Mouse (Mus musculus): ENCODE results near the gene 4930435E12Rik. TPM values are rescaled to one million over a fixed set of nuclear protein-coding genes. Genes with fewer than 3 reads are reported as not detected.

4930435E12Rik gene
- polyA plus RNA-seq, 1 experiment from 2014 or later, result not detected

GRCm38 (mm10) chr16:38793120-38793519, 35.4 kb downstream of the 4930435E12Rik start:
- Histone ChIP-seq H3K4me3 (peak overlapping the region; percentile 29), H3K36me3 (no peaks in the 10 kb centered on the region), H3K9ac (peak overlapping the region; percentile 53), H3K9me3 (no peaks in the 10 kb centered on the region), H3K4me2 (peak overlapping the region; percentile 60), H3K27ac (replicated peaks) (peak overlapping the region; percentile 73), H3K4me1 (peaks cover 17% of the 10 kb centered on the region), H3K27me3 (replicated peaks) (no peaks in the 10 kb centered on the region)
- WGBS, result 42% methylated on average over 6 of the region's 6 CpGs
- peak; percentile 63; the same call in 1 of the 2 replicates for ATAC-seq (ENCODE audit: extremely low read depth, insufficient number of reproducible peaks, low FRiP score, low TSS enrichment)

DNA sequence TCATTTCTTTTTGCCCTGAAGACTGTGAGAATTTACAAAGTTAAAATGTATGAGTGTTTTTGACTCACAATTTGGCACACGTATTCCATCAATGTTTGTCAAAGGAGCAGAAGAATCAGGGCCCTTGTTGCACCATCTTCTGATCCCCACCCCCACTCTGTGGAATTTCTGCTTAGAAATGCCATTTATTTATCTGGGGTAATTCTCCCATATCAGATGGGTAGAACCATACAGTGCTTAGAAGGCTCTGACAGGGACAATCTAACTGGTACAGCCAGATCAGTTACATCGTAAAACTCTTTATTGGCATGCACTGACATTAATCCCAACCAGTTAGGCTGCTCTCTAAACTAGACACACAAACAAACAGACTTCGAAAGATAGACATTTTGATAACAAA, 38.6 kb downstream of the 4930435E12Rik start:
- no peak overlapping the region for H3K27ac ChIP-seq (replicated peaks)
- WGBS, result 78% methylated on average over 3 of the region's 3 CpGs
- no peak overlapping the region for H3K4me3 ChIP-seq
- H3K27me3 ChIP-seq (replicated peaks), result no peaks in the 10 kb centered on the region
- H3K4me1 ChIP-seq, result peaks cover 21% of the 10 kb centered on the region
- H3K9me3 ChIP-seq, result no peaks in the 10 kb centered on the region
- no peak overlapping the region for H3K4me2 ChIP-seq
- ATAC-seq (ENCODE audit: extremely low read depth, insufficient number of reproducible peaks, low FRiP score, low TSS enrichment), result no peak
- no peaks in the 10 kb centered on the region for H3K36me3 ChIP-seq
- H3K9ac ChIP-seq, result no peak overlapping the region

DNA sequence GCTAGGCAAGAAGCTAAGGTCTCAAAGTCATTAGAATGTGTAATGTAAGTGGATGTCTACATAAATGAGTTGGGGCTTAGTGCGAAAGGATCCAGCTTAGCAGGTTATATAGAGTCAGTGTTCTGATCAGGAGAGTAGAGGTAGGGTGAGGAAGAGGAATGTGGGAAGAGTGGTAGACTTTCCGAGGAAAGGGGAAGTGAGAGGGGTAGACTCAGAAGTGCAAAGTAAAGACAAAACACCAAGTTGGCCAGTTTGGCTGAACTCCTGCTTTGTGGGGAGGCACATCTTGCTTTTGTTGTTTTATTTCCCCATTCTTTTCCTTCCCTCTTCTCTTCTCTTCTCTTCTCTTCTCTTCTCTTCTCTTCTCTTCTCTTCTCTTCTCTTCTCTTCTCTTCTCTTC, 39.5 kb downstream of the 4930435E12Rik start:
- H3K36me3 ChIP-seq, result no peaks in the 10 kb centered on the region
- H3K27me3 ChIP-seq (replicated peaks), result no peaks in the 10 kb centered on the region
- H3K4me1 ChIP-seq, result peaks cover 21% of the 10 kb centered on the region
- H3K9me3 ChIP-seq, result no peaks in the 10 kb centered on the region
- 75% methylated on average over 2 of the region's 2 CpGs for WGBS
- no peak overlapping the region for H3K9ac ChIP-seq
- ATAC-seq (ENCODE audit: extremely low read depth, insufficient number of reproducible peaks, low FRiP score, low TSS enrichment), result no peak
- no peak overlapping the region for H3K4me3 ChIP-seq
- no peak overlapping the region for H3K4me2 ChIP-seq
- H3K27ac ChIP-seq (replicated peaks), result no peak overlapping the region

GRCm38 (mm10) chr16:38785301-38785700, 43.2 kb downstream of the 4930435E12Rik start:
- H3K9me3 ChIP-seq, result no peaks in the 10 kb centered on the region
- H3K4me1 ChIP-seq, result peaks cover 5% of the 10 kb centered on the region
- no peak overlapping the region for H3K4me2 ChIP-seq
- H3K27me3 ChIP-seq (replicated peaks), result no peaks in the 10 kb centered on the region
- WGBS, result 55% methylated on average over 7 of the region's 7 CpGs
- H3K36me3 ChIP-seq, result no peaks in the 10 kb centered on the region
- no peak overlapping the region for H3K4me3 ChIP-seq
- H3K9ac ChIP-seq, result peak overlapping the region; percentile 50; the same call in 1 of the 2 replicates
- ATAC-seq (ENCODE audit: extremely low read depth, insufficient number of reproducible peaks, low FRiP score, low TSS enrichment), result no peak
- no peak overlapping the region for H3K27ac ChIP-seq (replicated peaks)

GRCm38 (mm10) chr16:38782524-38783067, 46.0 kb downstream of the 4930435E12Rik start:
- Histone ChIP-seq H3K9me3 (no peaks in the 10 kb centered on the region), H3K4me2 (no peak overlapping the region), H3K4me1 (peaks cover 5% of the 10 kb centered on the region), H3K4me3 (no peak overlapping the region), H3K36me3 (no peaks in the 10 kb centered on the region), H3K9ac (no peak overlapping the region), H3K27ac (replicated peaks) (no peak overlapping the region), H3K27me3 (replicated peaks) (no peaks in the 10 kb centered on the region)
- 38% methylated on average over 2 of the region's 2 CpGs for WGBS
- ATAC-seq (ENCODE audit: extremely low read depth, insufficient number of reproducible peaks, low FRiP score, low TSS enrichment), result no peak

GRCm38 (mm10) chr16:38781946-38782345, 46.6 kb downstream of the 4930435E12Rik start:
- no peak overlapping the region for H3K27ac ChIP-seq (replicated peaks)
- H3K4me1 ChIP-seq, result peaks cover 5% of the 10 kb centered on the region
- no peaks in the 10 kb centered on the region for H3K36me3 ChIP-seq
- no peak overlapping the region for H3K4me3 ChIP-seq
- H3K9ac ChIP-seq, result no peak overlapping the region
- no peaks in the 10 kb centered on the region for H3K9me3 ChIP-seq
- ATAC-seq (ENCODE audit: extremely low read depth, insufficient number of reproducible peaks, low FRiP score, low TSS enrichment), result no peak
- H3K4me2 ChIP-seq, result no peak overlapping the region
- no peaks in the 10 kb centered on the region for H3K27me3 ChIP-seq (replicated peaks)
- 52% methylated on average over 2 of the region's 2 CpGs for WGBS

- Histone ChIP-seq H3K4me3 (no peak overlapping the region), H3K36me3 (no peaks in the 10 kb centered on the region), H3K27ac (replicated peaks) (no peak overlapping the region), H3K4me2 (no peak overlapping the region), H3K9me3 (no peaks in the 10 kb centered on the region), H3K27me3 (replicated peaks) (no peaks in the 10 kb centered on the region), H3K4me1 (peaks cover 5% of the 10 kb centered on the region), H3K9ac (no peak overlapping the region)
- no peak for ATAC-seq (ENCODE audit: extremely low read depth, insufficient number of reproducible peaks, low FRiP score, low TSS enrichment)
- 87% methylated on average over 7 of the region's 7 CpGs for WGBS
Measured at GRCm38 (mm10) chr16:38780960-38781572, 47.5 kb downstream of the 4930435E12Rik start.

DNA sequence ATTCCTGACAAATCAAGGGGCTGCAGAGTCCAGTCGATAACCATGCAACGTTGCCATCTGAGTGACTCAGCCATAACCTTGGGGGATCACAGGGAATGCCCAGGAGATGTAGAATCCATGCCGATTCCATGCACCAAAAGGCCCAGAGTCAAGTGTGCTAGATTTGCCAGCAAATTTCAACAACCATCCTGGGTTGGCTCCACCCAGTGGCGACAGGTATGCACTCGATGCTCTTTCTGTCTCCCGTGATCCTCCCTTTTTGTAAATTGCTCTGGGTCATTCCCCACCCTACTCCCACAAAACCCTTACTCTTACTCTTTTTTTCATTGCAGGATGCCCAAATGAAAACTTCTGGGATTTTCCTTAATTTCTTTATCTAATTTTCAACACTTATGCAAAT, 52.2 kb downstream of the 4930435E12Rik start:
- Histone ChIP-seq H3K27ac (replicated peaks) (no peak overlapping the region), H3K9me3 (no peaks in the 10 kb centered on the region), H3K27me3 (replicated peaks) (no peaks in the 10 kb centered on the region), H3K36me3 (no peaks in the 10 kb centered on the region), H3K9ac (no peak overlapping the region), H3K4me1 (peaks cover 4% of the 10 kb centered on the region; the same call in 1 of the 2 replicates), H3K4me2 (no peak overlapping the region), H3K4me3 (no peak overlapping the region)
- 49% methylated on average over 6 of the region's 6 CpGs for WGBS
- no peak for ATAC-seq (ENCODE audit: extremely low read depth, insufficient number of reproducible peaks, low FRiP score, low TSS enrichment)

GRCm38 (mm10) chr16:38774964-38775746, 53.4 kb downstream of the 4930435E12Rik start:
- no peak overlapping the region for H3K27ac ChIP-seq (replicated peaks)
- no peak for ATAC-seq (ENCODE audit: extremely low read depth, insufficient number of reproducible peaks, low FRiP score, low TSS enrichment)
- H3K9ac ChIP-seq, result no peak overlapping the region
- H3K4me2 ChIP-seq, result no peak overlapping the region
- no peaks in the 10 kb centered on the region for H3K36me3 ChIP-seq
- H3K4me3 ChIP-seq, result no peak overlapping the region
- no peaks in the 10 kb centered on the region for H3K27me3 ChIP-seq (replicated peaks)
- H3K9me3 ChIP-seq, result no peaks in the 10 kb centered on the region
- peaks cover 4% of the 10 kb centered on the region; the same call in 1 of the 2 replicates for H3K4me1 ChIP-seq
- 55% methylated on average over 7 of the region's 7 CpGs for WGBS

- no peak overlapping the region for H3K9ac ChIP-seq
- H3K4me3 ChIP-seq, result no peak overlapping the region
- 74% methylated on average over 12 of the region's 12 CpGs for WGBS
- H3K9me3 ChIP-seq, result no peaks in the 10 kb centered on the region
- H3K4me1 ChIP-seq, result peaks cover 4% of the 10 kb centered on the region; the same call in 1 of the 2 replicates
- H3K27ac ChIP-seq (replicated peaks), result no peak overlapping the region
- H3K36me3 ChIP-seq, result peaks cover 15% of the 10 kb centered on the region
- no peaks in the 10 kb centered on the region for H3K27me3 ChIP-seq (replicated peaks)
- no peak overlapping the region for H3K4me2 ChIP-seq
- no peak for ATAC-seq (ENCODE audit: extremely low read depth, insufficient number of reproducible peaks, low FRiP score, low TSS enrichment)
Measured at GRCm38 (mm10) chr16:38772906-38773496, 55.5 kb downstream of the 4930435E12Rik start.

- WGBS, result 91% methylated on average over 6 of the region's 6 CpGs
- Histone ChIP-seq H3K27ac (replicated peaks) (no peak overlapping the region), H3K4me3 (no peak overlapping the region), H3K36me3 (peaks cover 29% of the 10 kb centered on the region), H3K4me2 (no peak overlapping the region), H3K4me1 (peaks cover 4% of the 10 kb centered on the region; the same call in 1 of the 2 replicates), H3K9me3 (no peaks in the 10 kb centered on the region), H3K9ac (no peak overlapping the region), H3K27me3 (replicated peaks) (no peaks in the 10 kb centered on the region)
- no peak for ATAC-seq (ENCODE audit: extremely low read depth, insufficient number of reproducible peaks, low FRiP score, low TSS enrichment)
Measured at GRCm38 (mm10) chr16:38771145-38771544, 57.4 kb downstream of the 4930435E12Rik start.
